Mouse (Mus musculus) A20 (cell line): ENCODE measurements around the gene Esyt3.

Experiments
- DNase-seq: peaks from one replicate; pipeline ENCODE4 v3.0.0-alpha.2; 2011; ENCODE audit warnings: low read depth, low spot score

The Esyt3 gene

GRCm38 (mm10) chr9:99357921-99358692 is at the start of gene Esyt3:
Esyt3 (minus strand) TSS chr9:99358557.
- DNase-seq, result no peak

- no peak for DNase-seq
Observed at GRCm38 (mm10) chr9:99401288-99401974, 43.1 kb upstream of the Esyt3 start.

- no peak for DNase-seq
Observed at GRCm38 (mm10) chr9:99400781-99401180, 42.4 kb upstream of the Esyt3 start.

- DNase-seq, result no peak
Observed at GRCm38 (mm10) chr9:99397056-99397815, 38.9 kb upstream of the Esyt3 start.

- no peak for DNase-seq
Observed at GRCm38 (mm10) chr9:99394366-99394765, 36.0 kb upstream of the Esyt3 start.

GRCm38 (mm10) chr9:99393146-99393545 is 34.8 kb upstream of the Esyt3 start:
- DNase-seq, result no peak

GRCm38 (mm10) chr9:99391557-99391956 is 33.2 kb upstream of the Esyt3 start:
- DNase-seq, result no peak

- no peak for DNase-seq
Observed at GRCm38 (mm10) chr9:99390716-99391115, 32.4 kb upstream of the Esyt3 start.

GRCm38 (mm10) chr9:99390201-99390600 is 31.8 kb upstream of the Esyt3 start:
- no peak for DNase-seq

GRCm38 (mm10) chr9:99389506-99389905 is 31.1 kb upstream of the Esyt3 start:
- no peak for DNase-seq

GRCm38 (mm10) chr9:99388856-99389255 is 30.5 kb upstream of the Esyt3 start:
- DNase-seq, result no peak

GRCm38 (mm10) chr9:99388078-99388477 is 29.7 kb upstream of the Esyt3 start:
- DNase-seq, result no peak

- no peak for DNase-seq
Observed at GRCm38 (mm10) chr9:99382556-99382955, 24.2 kb upstream of the Esyt3 start.

GRCm38 (mm10) chr9:99379194-99379593 is 20.8 kb upstream of the Esyt3 start:
- no peak for DNase-seq

- peak; percentile 59 for DNase-seq
Observed at GRCm38 (mm10) chr9:99376591-99377418, 18.4 kb upstream of the Esyt3 start.

- no peak for DNase-seq
Observed at GRCm38 (mm10) chr9:99368431-99368830, 10.1 kb upstream of the Esyt3 start.

GRCm38 (mm10) chr9:99365906-99366305 is 7.5 kb upstream of the Esyt3 start:
- DNase-seq, result no peak

- DNase-seq, result no peak
Observed at GRCm38 (mm10) chr9:99363076-99363475, 4.7 kb upstream of the Esyt3 start.

- no peak for DNase-seq
Observed at GRCm38 (mm10) chr9:99361946-99362345, 3.6 kb upstream of the Esyt3 start.

- peak; percentile 81 for DNase-seq
Observed at GRCm38 (mm10) chr9:99359012-99359411, 655 bp upstream of the Esyt3 start.

- DNase-seq, result no peak
Observed at GRCm38 (mm10) chr9:99357561-99357920, 816 bp downstream of the Esyt3 start.

- no peak for DNase-seq
Observed at GRCm38 (mm10) chr9:99355971-99356370, 2.4 kb downstream of the Esyt3 start.
